Mouse (Mus musculus): ENCODE results near the gene Wdr46.

- no peak for TF ChIP-seq EP300 (optimal IDR thresholded peaks at IDR 0.05)
- no peak for TF ChIP-seq CTCF (IDR thresholded peaks at IDR 0.05; ENCODE audit: low read depth)
These were observed 8.0 kb upstream of the Wdr46 start for GRCm38 (mm10) chr17:33932448-33932847.

Data from stomach, postnatal 0 days (tissue).